Mouse (Mus musculus) adrenal gland, postnatal 36 days (tissue): ENCODE results near the gene Trh. TPM values are rescaled to one million over a fixed set of nuclear protein-coding genes. Genes with fewer than 3 reads are reported as not detected.
A peak's percentile ranks its signal among the peaks of the same experiment; 100 is the strongest.

Source experiments
- DNase-seq, 2 experiments: peaks; one replicate each; pipeline ENCODE4 v3.0.0; 2021; ENCODE audit warnings: mixed read lengths in 1 of 2
- total RNA-seq, 2 experiments: library from RNA; stranded (reverse); gene quantifications; 2 replicates each; pipeline ENCODE4 v1.2.3; 2021

Trh gene
- total RNA-seq, 2 experiments from 2014 or later: not detected

DNA sequence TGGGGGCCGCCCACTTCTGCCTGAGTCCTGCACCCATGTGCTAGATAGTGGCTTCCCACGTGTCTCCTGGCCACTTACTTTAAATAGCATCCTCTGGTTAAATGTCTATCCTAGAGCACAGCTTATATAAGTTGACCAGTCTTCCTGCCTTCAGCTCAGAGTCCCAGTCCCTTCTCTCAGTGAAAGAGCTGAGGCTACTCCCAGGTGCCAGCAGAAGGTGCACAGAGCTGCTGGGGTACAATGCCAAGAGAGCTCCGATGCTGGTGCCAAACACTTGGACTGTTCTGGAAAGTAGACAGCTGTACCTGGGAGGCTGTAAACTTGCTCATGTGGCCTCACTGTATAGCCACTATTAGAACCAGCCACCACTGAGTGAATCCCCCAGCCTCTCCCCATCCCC, 22.4 kb downstream of the Trh start:
- DNase-seq: no peak

DNA sequence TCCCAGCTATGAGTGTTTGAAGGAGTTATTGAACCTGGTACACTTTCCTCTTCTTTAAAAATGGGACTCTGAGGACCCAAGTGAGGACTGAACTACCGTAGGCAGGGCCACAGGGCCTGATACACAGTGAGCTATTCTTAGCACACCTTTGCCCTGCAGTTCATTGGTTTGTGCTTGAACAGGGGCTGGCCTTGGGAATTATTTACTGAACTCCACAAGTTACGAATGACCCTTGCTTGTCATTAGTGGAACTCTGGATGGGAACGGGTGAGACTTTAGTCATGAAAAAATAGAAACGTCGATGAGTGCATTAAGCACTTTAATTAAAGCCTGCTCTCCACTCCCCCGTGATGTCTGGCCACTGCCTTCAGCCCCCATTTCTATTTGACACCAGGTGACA, 22.8 kb downstream of the Trh start:
- DNase-seq: no peak

DNA sequence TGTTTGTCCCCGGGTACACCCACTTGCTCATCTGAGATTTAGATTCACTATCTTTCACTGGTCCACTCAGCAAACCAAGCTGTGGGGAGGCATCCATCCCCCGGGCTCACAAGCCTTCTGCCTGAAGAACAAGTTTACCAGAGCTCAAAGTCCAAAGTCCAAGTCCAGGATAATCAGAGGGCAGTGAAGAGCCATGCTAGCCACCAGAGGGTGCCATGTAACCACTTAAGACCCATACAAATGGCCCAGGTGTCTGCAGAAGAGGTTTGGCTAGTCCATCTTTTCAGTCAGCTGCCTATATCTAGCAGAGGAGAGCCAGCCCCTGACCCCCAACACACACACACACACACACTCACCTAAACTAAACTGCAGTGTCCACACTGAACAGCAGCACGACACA, 25.0 kb downstream of the Trh start:
- DNase-seq: peak; percentile 40 to 58

DNA sequence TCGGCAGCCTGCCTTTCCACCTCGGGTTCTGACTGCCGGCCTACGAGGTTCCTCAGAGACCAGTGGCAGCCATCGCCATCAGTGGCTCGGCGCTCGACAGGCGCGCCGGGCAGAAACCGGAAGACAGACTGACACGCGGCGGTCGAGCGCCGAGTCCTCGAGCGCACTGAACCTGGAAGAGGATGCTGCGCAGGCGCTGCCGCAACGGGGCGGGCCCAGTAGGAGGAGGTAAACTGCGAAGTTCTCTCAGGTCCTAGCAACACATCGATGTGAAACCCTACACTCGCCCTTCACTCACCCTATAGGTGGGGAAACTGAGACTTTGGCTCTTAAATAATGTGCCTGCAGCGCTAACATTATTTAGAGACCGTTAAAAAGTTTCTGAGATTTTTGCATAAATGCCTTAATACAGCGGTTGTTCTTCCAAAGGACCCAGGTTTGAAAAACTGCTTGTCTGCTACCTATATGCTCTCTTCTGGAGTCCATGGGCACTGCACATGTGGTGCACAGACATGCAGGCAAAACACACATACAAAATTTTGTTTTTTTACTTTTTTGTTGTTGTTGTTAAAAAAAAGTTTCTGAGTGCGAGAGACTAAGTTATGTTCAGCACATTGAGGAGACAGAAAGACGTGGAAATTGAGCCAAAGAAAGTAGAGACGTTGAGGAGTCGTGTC, 29.5 kb downstream of the Trh start, which contains the start of gene Rbsn:
Gene Rbsn (minus strand): TSS at position 153 of the 677 bp plus-strand sequence.
- DNase-seq: peak; percentile 94 to 97

DNA sequence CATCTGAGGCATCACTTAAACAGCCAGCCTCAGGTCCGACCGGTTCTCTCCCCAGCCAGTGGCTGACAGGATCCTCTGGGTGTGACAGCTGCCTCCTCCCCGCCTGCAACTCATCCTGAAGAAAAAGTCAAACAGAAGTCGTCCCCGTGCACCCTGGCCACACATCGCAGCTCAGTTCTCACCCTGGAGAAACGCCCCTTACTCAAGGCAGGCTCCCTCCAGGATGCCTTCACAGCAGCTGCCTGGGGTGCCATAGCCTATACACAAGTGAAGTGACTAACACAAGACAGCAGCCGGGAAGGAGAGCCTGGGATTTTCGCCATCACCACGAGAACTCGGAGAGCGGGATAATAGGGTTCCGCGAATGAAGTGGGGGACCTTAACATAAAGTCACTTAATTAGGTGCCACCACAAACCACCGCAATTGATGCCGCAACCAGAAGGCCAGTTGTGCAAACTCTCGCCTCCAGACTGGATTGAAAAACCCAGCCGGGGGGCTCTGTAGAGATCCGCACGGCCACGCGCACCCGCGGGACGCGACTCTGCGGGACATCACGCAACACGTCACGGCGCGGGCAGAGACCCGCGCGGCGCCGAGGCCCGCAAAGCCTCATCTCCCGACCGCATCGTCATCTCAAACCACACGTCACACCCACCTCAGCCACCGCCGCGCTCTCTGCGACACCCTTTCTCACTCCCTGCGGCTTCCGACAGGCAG, 30.2 kb downstream of the Trh start:
- peak in 1 of 2 experiments; percentile 7 for DNase-seq

DNA sequence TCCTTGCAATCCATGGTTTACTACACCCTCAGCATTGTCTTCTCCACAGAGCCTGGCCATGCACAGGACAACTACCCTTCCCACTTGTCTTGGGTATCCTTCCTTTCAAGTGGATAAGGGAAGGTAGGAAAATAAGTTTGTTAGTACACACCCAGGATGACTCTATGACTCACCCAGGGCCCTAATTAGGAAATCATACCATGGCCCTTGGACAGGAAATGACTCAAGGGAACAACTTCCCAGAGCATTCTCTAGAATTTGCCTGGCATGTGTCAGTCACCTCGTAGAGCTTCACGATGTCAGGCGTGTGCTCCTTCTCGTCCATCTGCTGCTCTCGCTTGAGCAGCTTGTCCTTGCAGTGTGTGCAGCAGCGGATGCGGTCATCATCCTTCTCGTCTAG, 45.0 kb downstream of the Trh start:
- DNase-seq: no peak

Other genes with a start within 250 kb of the Trh start
- gene Nr2c2, start 153.3 kb downstream of the Trh start, total RNA-seq: 10 to 100 TPM; 35.3 to 41.5 TPM
- 10 to 100 TPM; 48.9 to 49.8 TPM for gene Mrps25, start 60.6 kb downstream of the Trh start, total RNA-seq
- gene Rbsn, start 29.7 kb downstream of the Trh start, total RNA-seq: 10 to 100 TPM; 20.4 to 23.1 TPM